Mouse (Mus musculus): ENCODE results near the gene Tsen34.

- 0 out of 2 replicates have a peak, but pooled peaks have one; percentile 2 for TF ChIP-seq CTCF (IDR thresholded peaks at IDR 0.05; ENCODE audit: low read depth)
- TF ChIP-seq EP300 (IDR thresholded peaks at IDR 0.05; ENCODE audit: low read depth) = no peak
Measured at GRCm38 (mm10) chr7:3692382-3692986, at the start of gene Tsen34.
